Mouse (Mus musculus) liver, embryonic 12.5 days (tissue): ENCODE measurements at regions not wholly inside any gene's neighbourhood (a gene's known extent, or its start where the extent isn't known, plus 50 kb on each side); places are given as distances from the start of the nearest gene placed in this dataset.

Source experiments
- ATAC-seq: fragments of 200-750 bp; cut with Nextera tagmentation; 2 replicates; pipeline ENCODE4 v1.8.0; 2017; ENCODE audit warnings: moderate number of reproducible peaks, mild to moderate bottlenecking, moderate library complexity
- H3K27ac ChIP-seq: fragments of 300-500 bp; sonication (generic); 2 replicates; pipeline ENCODE4 v1.5.1; 2016; ENCODE audit warnings: mild to moderate bottlenecking
- H3K27me3 ChIP-seq: fragments of 300-500 bp; sonication (generic); replicated peaks from 2 replicates; pipeline ENCODE4 v1.6.1; 2016; ENCODE audit warnings: mild to moderate bottlenecking, moderate library complexity
- H3K36me3 ChIP-seq: fragments of 300-500 bp; sonication (generic); 2 replicates; pipeline ENCODE4 v1.6.1; 2016; ENCODE audit warnings: mild to moderate bottlenecking, moderate library complexity
- H3K4me1 ChIP-seq: fragments of 300-500 bp; sonication (generic); 2 replicates; pipeline ENCODE4 v1.6.1; 2016
- H3K4me2 ChIP-seq: fragments of 300-500 bp; sonication (generic); 2 replicates; pipeline ENCODE4 v1.6.1; 2016; ENCODE audit warnings: mild to moderate bottlenecking, moderate library complexity
- H3K4me3 ChIP-seq: fragments of 300-500 bp; sonication (generic); 2 replicates; pipeline ENCODE4 v1.5.1; 2016; ENCODE audit warnings: mild to moderate bottlenecking, moderate library complexity
- H3K9ac ChIP-seq: fragments of 300-500 bp; sonication (generic); 2 replicates; pipeline ENCODE4 v1.6.1; 2016; ENCODE audit warnings: mild to moderate bottlenecking, moderate library complexity
- H3K9me3 ChIP-seq: fragments of 300-500 bp; sonication (generic); replicated peaks from 2 replicates; pipeline ENCODE4 v1.6.1; 2016; ENCODE audit warnings: mild to moderate bottlenecking, moderate library complexity
- WGBS: fragments of 180-500 bp; shearing (Covaris S2); methylation state at CpG from one replicate; pipeline ENCODE4 v1.1.7; 2016; ENCODE audit not compliant: insufficient replicate concordance; 5-methylcytosine and 5-hydroxymethylcytosine counted together

GRCm38 (mm10) chr16:65720953-65721352 lies 94.1 kb upstream of the Vgll3 start:
- Histone ChIP-seq H3K4me2 (no peak overlapping the region), H3K36me3 (no peaks in the 10 kb centered on the region), H3K4me3 (no peak overlapping the region), H3K9ac (no peak overlapping the region), H3K4me1 (no peaks in the 10 kb centered on the region), H3K9me3 (no peaks in the 10 kb centered on the region), H3K27me3 (no peaks in the 10 kb centered on the region), H3K27ac (no peak overlapping the region)
- WGBS = 55% methylated on average over 4 of the region's 4 CpGs
- ATAC-seq = no peak

- H3K4me1 ChIP-seq = no peaks in the 10 kb centered on the region
- no peak overlapping the region for H3K27ac ChIP-seq
- no peak overlapping the region for H3K4me2 ChIP-seq
- H3K36me3 ChIP-seq = no peaks in the 10 kb centered on the region
- 68% methylated on average over 5 of the region's 5 CpGs for WGBS
- no peak overlapping the region for H3K9ac ChIP-seq
- H3K9me3 ChIP-seq = no peaks in the 10 kb centered on the region
- H3K4me3 ChIP-seq = no peak overlapping the region
- no peaks in the 10 kb centered on the region for H3K27me3 ChIP-seq
- no peak for ATAC-seq
Measured at GRCm38 (mm10) chr16:65725559-65726269, 89.3 kb upstream of the Vgll3 start.

- ATAC-seq = no peak
- H3K9me3 ChIP-seq = no peaks in the 10 kb centered on the region
- no peaks in the 10 kb centered on the region for H3K4me1 ChIP-seq
- H3K27me3 ChIP-seq = no peaks in the 10 kb centered on the region
- no peaks in the 10 kb centered on the region for H3K36me3 ChIP-seq
- no peak overlapping the region for H3K9ac ChIP-seq
- no peak overlapping the region for H3K4me2 ChIP-seq
- 61% methylated on average over 3 of the region's 3 CpGs for WGBS
- no peak overlapping the region for H3K27ac ChIP-seq
- H3K4me3 ChIP-seq = no peak overlapping the region
Measured at GRCm38 (mm10) chr16:65726289-65726688, 88.8 kb upstream of the Vgll3 start.

- Histone ChIP-seq H3K27ac (no peak overlapping the region), H3K36me3 (no peaks in the 10 kb centered on the region), H3K27me3 (no peaks in the 10 kb centered on the region), H3K4me1 (no peaks in the 10 kb centered on the region), H3K9ac (no peak overlapping the region), H3K4me2 (no peak overlapping the region), H3K9me3 (no peaks in the 10 kb centered on the region), H3K4me3 (no peak overlapping the region)
- ATAC-seq = no peak
- WGBS = 68% methylated on average over 4 of the region's 4 CpGs
Measured at GRCm38 (mm10) chr16:65729322-65729721, 85.7 kb upstream of the Vgll3 start.

- H3K27me3 ChIP-seq = no peaks in the 10 kb centered on the region
- no peak overlapping the region for H3K4me2 ChIP-seq
- H3K36me3 ChIP-seq = no peaks in the 10 kb centered on the region
- ATAC-seq = no peak
- no peaks in the 10 kb centered on the region for H3K4me1 ChIP-seq
- H3K9ac ChIP-seq = no peak overlapping the region
- no peak overlapping the region for H3K4me3 ChIP-seq
- WGBS = 58% methylated on average over 3 of the region's 3 CpGs
- no peaks in the 10 kb centered on the region for H3K9me3 ChIP-seq
- H3K27ac ChIP-seq = no peak overlapping the region
Measured at GRCm38 (mm10) chr16:65739652-65740051, 75.4 kb upstream of the Vgll3 start.

DNA sequence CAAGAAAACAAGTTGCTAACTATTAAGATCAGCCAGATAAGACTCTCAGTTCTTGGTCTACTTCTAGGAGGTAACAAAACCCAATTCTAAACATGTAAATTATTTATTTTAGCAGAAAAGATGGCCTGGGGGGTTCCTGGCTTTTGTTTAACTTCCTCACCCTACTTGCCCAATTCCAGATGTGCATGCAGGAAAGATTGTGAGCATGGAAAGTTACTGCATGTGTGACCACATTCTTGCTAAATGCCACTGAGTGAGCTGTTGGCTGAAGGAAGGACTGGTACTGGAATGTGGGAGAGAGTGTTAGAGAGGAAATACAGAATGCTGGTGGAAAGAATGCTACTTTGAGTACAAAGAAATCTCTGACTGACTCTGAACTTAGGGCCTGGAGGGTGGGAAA lies 72.1 kb upstream of the Vgll3 start:
- Histone ChIP-seq H3K4me2 (no peak overlapping the region), H3K9ac (no peak overlapping the region), H3K9me3 (no peaks in the 10 kb centered on the region), H3K4me3 (no peak overlapping the region), H3K4me1 (no peaks in the 10 kb centered on the region), H3K36me3 (no peaks in the 10 kb centered on the region), H3K27me3 (no peaks in the 10 kb centered on the region), H3K27ac (no peak overlapping the region)
- ATAC-seq = no peak

DNA sequence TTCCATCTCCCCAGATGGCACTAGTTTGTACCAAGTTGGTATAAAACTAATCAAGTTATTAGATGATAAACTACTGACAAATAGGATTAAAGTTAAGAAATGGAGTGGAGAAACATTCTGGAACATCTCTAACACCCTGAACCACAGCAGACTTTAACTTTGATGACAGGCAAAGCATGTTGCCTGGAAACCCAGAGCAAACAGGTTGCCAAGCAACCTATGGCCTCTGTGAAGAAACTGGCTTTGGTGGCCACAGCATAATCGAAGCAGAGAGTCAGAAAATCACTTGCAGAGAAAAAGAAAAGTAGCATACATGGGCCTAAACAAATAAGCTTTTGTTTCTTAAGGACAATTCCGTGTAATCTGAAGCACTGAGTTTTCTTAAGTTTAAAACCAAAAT lies 59.4 kb upstream of the Vgll3 start:
- Histone ChIP-seq H3K9me3 (no peaks in the 10 kb centered on the region), H3K36me3 (no peaks in the 10 kb centered on the region), H3K4me3 (no peak overlapping the region), H3K27ac (no peak overlapping the region), H3K9ac (no peak overlapping the region), H3K27me3 (no peaks in the 10 kb centered on the region), H3K4me2 (no peak overlapping the region), H3K4me1 (no peaks in the 10 kb centered on the region)
- 42% methylated on average over 2 of the region's 2 CpGs for WGBS
- ATAC-seq = no peak
